Mouse (Mus musculus) small intestine, adult 2 months (tissue): Measurements from ENCODE around the gene Coro2b.

Source experiments
- CTCF ChIP-seq: fragments of 200-500 bp; IDR thresholded peaks from 2 replicates; pipeline ENCODE4 v1.5.1; 2012; ENCODE audit warnings: low read depth, mild to moderate bottlenecking, control low read depth, inconsistent platforms, low read length, moderate library complexity, mixed read lengths; ENCODE audit not compliant: insufficient replicate concordance, insufficient read length; ENCODE audit errors: extremely low read depth
- POLR2A ChIP-seq: fragments of 200-500 bp; IDR thresholded peaks from 2 replicates; pipeline ENCODE4 v1.6.1; 2012; ENCODE audit warnings: low read depth, mild to moderate bottlenecking, control low read depth, inconsistent platforms, low read length, moderate library complexity

DNA sequence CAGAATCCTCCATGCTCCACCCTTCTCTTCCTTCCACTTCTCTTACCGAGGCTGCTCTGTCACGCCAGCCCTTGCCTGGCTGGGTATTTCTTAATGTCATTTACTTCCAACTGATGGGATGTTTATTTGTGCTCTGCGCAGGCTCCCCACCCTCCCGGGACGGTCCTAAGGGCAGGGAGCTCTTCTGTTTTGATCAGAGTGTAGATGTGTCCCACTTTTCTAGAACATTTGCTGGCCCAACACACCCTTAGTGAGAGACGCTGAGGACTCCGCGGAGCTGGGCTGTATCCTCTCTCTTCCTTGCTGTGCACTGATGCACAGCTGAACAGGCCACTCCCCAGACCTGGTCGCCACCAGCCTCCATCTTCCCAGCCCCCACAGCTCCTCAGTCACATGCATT, 15.3 kb downstream of the Coro2b start:
- TF ChIP-seq POLR2A: no peak
- TF ChIP-seq CTCF: no peak
